Mouse (Mus musculus) MEL (cell line): ENCODE data around the gene Wee1. TPM values are rescaled to one million over a fixed set of nuclear protein-coding genes. Genes with fewer than 3 reads are reported as not detected.
A peak's percentile ranks its signal among the peaks of the same experiment; 100 is the strongest.

Experiments used
- DNase-seq: peaks from one replicate; pipeline ENCODE4 v3.0.0; 2011; ENCODE audit warnings: low read depth, low spot score
- H3K27ac ChIP-seq: 2 replicates; pipeline ENCODE4 v1.5.1; 2012; ENCODE audit warnings: low read depth, mild to moderate bottlenecking, control low read depth, low read length, moderate library complexity; ENCODE audit not compliant: control insufficient read depth
- H3K27me3 ChIP-seq, 2 experiments: fragments of 150-350 bp in 1 of 2; sonication (generic) in 1 of 2; 2 replicates each; pipeline ENCODE4 v1.6.1; 2012; ENCODE audit warnings: low read length in 2 of 2, mild to moderate bottlenecking in 2 of 2, improper control_type of control experiment in 1 of 2, moderate library complexity in 1 of 2; ENCODE audit not compliant: insufficient read depth in 2 of 2, control insufficient read depth in 1 of 2
- H3K36me3 ChIP-seq, 2 experiments: 2 replicates each; pipeline ENCODE4 v1.6.1; 2012 to 2014; ENCODE audit warnings: low read length in 2 of 2, improper control_type of control experiment in 1 of 2, inconsistent platforms in 1 of 2, mild to moderate bottlenecking in 1 of 2; ENCODE audit not compliant: insufficient read depth in 2 of 2, control insufficient read depth in 1 of 2
- H3K4me1 ChIP-seq, 2 experiments: fragments of 150-350 bp in 1 of 2; sonication (generic) in 1 of 2; 2 replicates each; pipeline ENCODE4 v1.6.1; 2012; ENCODE audit warnings: low read length in 2 of 2, improper control_type of control experiment in 1 of 2, mild to moderate bottlenecking in 1 of 2; ENCODE audit not compliant: insufficient read depth in 2 of 2, control insufficient read depth in 1 of 2
- H3K4me3 ChIP-seq, 2 experiments: fragments of 150-350 bp in 1 of 2; sonication (generic) in 1 of 2; 2 replicates each; pipeline ENCODE4 v1.5.1; 2012; ENCODE audit warnings: low read depth in 2 of 2, low read length in 2 of 2, mild to moderate bottlenecking in 2 of 2, moderate library complexity in 2 of 2, control low read depth in 1 of 2, improper control_type of control experiment in 1 of 2; ENCODE audit not compliant: control insufficient read depth in 1 of 2, insufficient read depth in 1 of 2
- H3K79me2 ChIP-seq: 2 replicates; pipeline ENCODE4 v1.6.1; 2012; ENCODE audit warnings: mild to moderate bottlenecking, low read length, moderate library complexity; ENCODE audit not compliant: control insufficient read depth, poor library complexity, insufficient read depth
- H3K9ac ChIP-seq: 2 replicates; pipeline ENCODE4 v1.6.1; 2012; ENCODE audit warnings: low read depth, mild to moderate bottlenecking, control low read depth, low read length, moderate library complexity; ENCODE audit not compliant: control insufficient read depth, poor library complexity, severe bottlenecking
- H3K9me3 ChIP-seq: fragments of 150-350 bp; sonication (generic); replicated peaks from 2 replicates; pipeline ENCODE4 v1.6.1; 2012; ENCODE audit warnings: mild to moderate bottlenecking, low read length, improper control_type of control experiment, moderate library complexity; ENCODE audit not compliant: insufficient read depth
- BHLHE40 ChIP-seq: IDR thresholded peaks from 2 replicates; pipeline ENCODE4 v1.6.1; 2012; ENCODE audit warnings: low read depth, mild to moderate bottlenecking, inconsistent platforms, low read length, improper control_type of control experiment, borderline replicate concordance
- CHD1 ChIP-seq: IDR thresholded peaks from 2 replicates; pipeline ENCODE4 v1.6.1; 2012; ENCODE audit warnings: low read depth, mild to moderate bottlenecking, inconsistent platforms, low read length, improper control_type of control experiment
- CHD2 ChIP-seq: IDR thresholded peaks from 2 replicates; pipeline ENCODE4 v1.6.1; 2011; ENCODE audit warnings: low read length, improper control_type of control experiment
- CTCF ChIP-seq, 3 experiments: IDR thresholded peaks in 2 of 3; conservative IDR thresholded peaks in 1 of 3; 2 replicates each; pipeline ENCODE4 v1.5.1; 2011 to 2012; ENCODE audit warnings: low read length in 3 of 3, low read depth in 2 of 3, mild to moderate bottlenecking in 2 of 3, improper control_type of control experiment in 1 of 3, inconsistent platforms in 1 of 3, mixed read lengths in 1 of 3, moderate library complexity in 1 of 3; ENCODE audit not compliant: control insufficient read depth in 1 of 3, insufficient read depth in 1 of 3, poor library complexity in 1 of 3, severe bottlenecking in 1 of 3
- ELF1 ChIP-seq: IDR thresholded peaks from 2 replicates; pipeline ENCODE4 v1.6.1; 2014; ENCODE audit warnings: low read depth, mild to moderate bottlenecking, inconsistent platforms, low read length, improper control_type of control experiment, moderate library complexity
- EP300 ChIP-seq, 2 experiments: IDR thresholded peaks; 2 replicates each; pipeline ENCODE4 v1.6.1; 2011; ENCODE audit warnings: improper control_type of control experiment in 2 of 2, low read length in 2 of 2, low read depth in 1 of 2, mild to moderate bottlenecking in 1 of 2
- ETS1 ChIP-seq: IDR thresholded peaks from 2 replicates; pipeline ENCODE4 v1.6.1; 2012; ENCODE audit warnings: low read depth, mild to moderate bottlenecking, inconsistent platforms, low read length, improper control_type of control experiment, moderate library complexity
- GATA1 ChIP-seq: IDR thresholded peaks from 2 replicates; pipeline ENCODE4 v1.6.1; 2011; ENCODE audit warnings: low read depth, low read length, improper control_type of control experiment
- HCFC1 ChIP-seq: IDR thresholded peaks from 2 replicates; pipeline ENCODE4 v1.6.1; 2012; ENCODE audit warnings: low read depth, mild to moderate bottlenecking, inconsistent platforms, low read length, improper control_type of control experiment, moderate library complexity
- MAFK ChIP-seq: IDR thresholded peaks from 2 replicates; pipeline ENCODE4 v1.6.1; 2011; ENCODE audit warnings: low read depth, mild to moderate bottlenecking, low read length, improper control_type of control experiment, borderline replicate concordance
- MAZ ChIP-seq: IDR thresholded peaks from 2 replicates; pipeline ENCODE4 v1.6.1; 2012; ENCODE audit warnings: low read depth, mild to moderate bottlenecking, inconsistent platforms, low read length, improper control_type of control experiment
- MXI1 ChIP-seq: IDR thresholded peaks from 2 replicates; pipeline ENCODE4 v1.6.1; 2011; ENCODE audit warnings: mild to moderate bottlenecking, low read depth, low read length, improper control_type of control experiment
- MYB ChIP-seq: IDR thresholded peaks from 2 replicates; pipeline ENCODE4 v1.6.1; 2011; ENCODE audit warnings: mild to moderate bottlenecking, low read depth, low read length, improper control_type of control experiment
- MYC ChIP-seq: IDR thresholded peaks from 2 replicates; pipeline ENCODE4 v1.6.1; 2011; ENCODE audit warnings: low read depth, mild to moderate bottlenecking, low read length, improper control_type of control experiment, moderate library complexity
- NELFE ChIP-seq: IDR thresholded peaks from 2 replicates; pipeline ENCODE4 v1.6.1; 2011; ENCODE audit warnings: low read depth, low read length, improper control_type of control experiment
- POLR2AphosphoS5 ChIP-seq: IDR thresholded peaks from 2 replicates; pipeline ENCODE4 v1.6.1; 2012; ENCODE audit warnings: low read depth, borderline replicate concordance, mild to moderate bottlenecking, inconsistent platforms, low read length, moderate library complexity, mixed read lengths
- RAD21 ChIP-seq: IDR thresholded peaks from 2 replicates; pipeline ENCODE4 v1.6.1; 2011; ENCODE audit warnings: mild to moderate bottlenecking, low read depth, low read length, improper control_type of control experiment
- SIN3A ChIP-seq: IDR thresholded peaks from 2 replicates; pipeline ENCODE4 v1.6.1; 2012; ENCODE audit warnings: low read length, improper control_type of control experiment, inconsistent platforms
- SMC3 ChIP-seq: IDR thresholded peaks from 2 replicates; pipeline ENCODE4 v1.6.1; 2011; ENCODE audit warnings: low read depth, low read length, improper control_type of control experiment
- TBP ChIP-seq: IDR thresholded peaks from 2 replicates; pipeline ENCODE4 v1.8.0; 2011; ENCODE audit warnings: low read depth, low read length, improper control_type of control experiment
- TCF12 ChIP-seq: IDR thresholded peaks from 2 replicates; pipeline ENCODE4 v1.6.1; 2014; ENCODE audit warnings: low read depth, mild to moderate bottlenecking, inconsistent platforms, low read length, improper control_type of control experiment, moderate library complexity
- USF2 ChIP-seq, 2 experiments: IDR thresholded peaks; 2 replicates each; pipeline ENCODE4 v1.6.1; 2011 to 2012; ENCODE audit warnings: improper control_type of control experiment in 2 of 2, low read length in 2 of 2, borderline replicate concordance in 1 of 2, inconsistent platforms in 1 of 2, low read depth in 1 of 2, mild to moderate bottlenecking in 1 of 2; ENCODE audit not compliant: insufficient read depth in 1 of 2
- ZKSCAN1 ChIP-seq: IDR thresholded peaks from 2 replicates; pipeline ENCODE4 v1.6.1; 2012; ENCODE audit warnings: low read depth, mild to moderate bottlenecking, inconsistent platforms, low read length, improper control_type of control experiment, moderate library complexity
- ZMIZ1 ChIP-seq: IDR thresholded peaks from 2 replicates; pipeline ENCODE4 v1.6.1; 2012; ENCODE audit warnings: low read depth, mild to moderate bottlenecking, inconsistent platforms, low read length, improper control_type of control experiment, moderate library complexity
- polyA plus RNA-seq, 2 experiments: library from polyadenylated mRNA; stranded (reverse) in 1 of 2; unstranded in 1 of 2; fragments of >175 nt in 1 of 2; fragments of >200 nt in 1 of 2; gene quantifications; 2 replicates each; pipeline versions ENCODE4 v1.2.1 to v1.2.4; 2012; ENCODE audit warnings: low replicate concordance in 2 of 2, low read depth in 1 of 2; ENCODE audit not compliant: insufficient read length in 2 of 2, insufficient read depth in 1 of 2, missing spikeins in 1 of 2
- total RNA-seq: library from RNA; depleted of rRNA; stranded (reverse); fragments of 300-350 nt; gene quantifications from 2 replicates; pipeline ENCODE4 v1.2.3, GENCODE M21; 2012

The Wee1 gene
- total and polyA plus RNA-seq, 3 experiments: 9.3 to 23.0 TPM; not detected in 1

DNA sequence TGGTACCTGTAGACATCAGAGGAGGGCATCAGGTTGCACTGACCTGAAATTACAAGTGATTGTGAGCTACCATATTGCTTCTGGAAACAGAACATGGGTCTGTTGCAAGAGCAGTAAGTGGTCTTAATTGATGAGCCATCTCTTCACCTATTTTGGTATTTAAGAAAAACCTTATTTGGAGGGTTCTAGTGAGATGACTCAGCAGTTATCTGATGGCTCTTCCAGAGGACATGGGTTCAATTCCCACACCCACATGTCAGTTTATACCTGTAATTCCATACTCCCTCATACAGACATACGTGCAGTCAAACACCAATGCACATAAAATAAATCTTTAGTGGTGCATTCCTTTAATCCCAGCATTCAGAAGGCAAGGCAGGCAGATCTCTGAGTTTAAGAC, 22.0 kb downstream of the Wee1 start:
- peaks cover 11 to 30% of the 10 kb centered on the region in 2 experiments for H3K36me3 ChIP-seq
- TF ChIP-seq MYC (0 out of 2 replicates have a peak, but pooled peaks have one; percentile 21), ETS1 (no peak)
- no peak overlapping the region for H3K4me3 ChIP-seq
- H3K27me3 ChIP-seq: no peaks in the 10 kb centered on the region
- H3K4me1 ChIP-seq: peaks cover 0 to 5% of the 10 kb centered on the region in 2 experiments; a peak in 2 of 4 replicates
- H3K79me2 ChIP-seq: no peaks in the 10 kb centered on the region
- no peak overlapping the region for H3K27ac ChIP-seq
- H3K9me3 ChIP-seq: no peaks in the 10 kb centered on the region
- no peak overlapping the region for H3K9ac ChIP-seq
- DNase-seq: no peak

- no peak overlapping the region for H3K4me3 ChIP-seq
- H3K4me1 ChIP-seq: peaks cover 8 to 15% of the 10 kb centered on the region in 2 experiments
- DNase-seq: no peak
- no peaks in the 10 kb centered on the region for H3K27me3 ChIP-seq
- no peak overlapping the region for H3K9ac ChIP-seq
- no peak for TF ChIP-seq GATA1
- TF ChIP-seq BHLHE40: no peak
- TF ChIP-seq ZKSCAN1: no peak
- TF ChIP-seq SIN3A: no peak
- H3K36me3 ChIP-seq: peaks cover 0 to 12% of the 10 kb centered on the region in 2 experiments; a peak in 2 of 4 replicates
- H3K27ac ChIP-seq: no peak overlapping the region
- no peaks in the 10 kb centered on the region for H3K9me3 ChIP-seq
- no peaks in the 10 kb centered on the region for H3K79me2 ChIP-seq
These were observed 31.0 kb downstream of the Wee1 start for GRCm38 (mm10) chr7:110152891-110153290.

GRCm38 (mm10) chr7:110156712-110157260, 34.9 kb downstream of the Wee1 start:
- H3K4me3 ChIP-seq: peak overlapping the region; percentile 45 to 51
- peak overlapping the region; percentile 61 for H3K9ac ChIP-seq
- no peaks in the 10 kb centered on the region for H3K79me2 ChIP-seq
- no peaks in the 10 kb centered on the region for H3K27me3 ChIP-seq
- H3K36me3 ChIP-seq: peaks cover 0 to 16% of the 10 kb centered on the region in 2 experiments; a peak in 2 of 4 replicates
- no peaks in the 10 kb centered on the region for H3K9me3 ChIP-seq
- H3K27ac ChIP-seq: peak overlapping the region; percentile 74
- H3K4me1 ChIP-seq: peaks cover 8 to 20% of the 10 kb centered on the region in 2 experiments
- DNase-seq: peak; percentile 93
- peak; percentile 16; the same call in 1 of the 2 replicates for TF ChIP-seq TBP
- no peak for TF ChIP-seq RAD21
- TF ChIP-seq ELF1: 0 out of 2 replicates have a peak, but pooled peaks have one; percentile 48
- TF ChIP-seq ZMIZ1: peak; percentile 58; the same call in 1 of the 2 replicates
- peak; percentile 26; the same call in 1 of the 2 replicates for TF ChIP-seq SMC3
- peak; percentile 40; the same call in 1 of the 2 replicates for TF ChIP-seq NELFE
- TF ChIP-seq MYC: peak; percentile 36; the same call in 1 of the 2 replicates
- peak; percentile 81 for TF ChIP-seq SIN3A
- no peak for TF ChIP-seq POLR2AphosphoS5
- TF ChIP-seq CHD1: no peak
- peak; percentile 15; the same call in 1 of the 2 replicates for TF ChIP-seq CHD2
- TF ChIP-seq BHLHE40: 0 out of 2 replicates have a peak, but pooled peaks have one; percentile 24
- peak; percentile 68 to 75 for TF ChIP-seq EP300 (IDR thresholded peaks at IDR 0.05; ENCODE audit: low read depth in 1 of 2, low read length in 2 of 2)
- TF ChIP-seq CTCF (IDR thresholded peaks at IDR 0.05 in 2 of 3, conservative IDR thresholded peaks at IDR 0.05 in 1 of 3; ENCODE audit: control insufficient read depth in 1 of 3, insufficient read depth in 1 of 3, low read depth in 2 of 3, low read length in 3 of 3, poor library complexity in 1 of 3, severe bottlenecking in 1 of 3): no peak
- peak; percentile 63 for TF ChIP-seq TCF12
- TF ChIP-seq MXI1: peak; percentile 73
- TF ChIP-seq MYB: peak; percentile 69
- peak; percentile 51; the same call in 1 of the 2 replicates for TF ChIP-seq HCFC1
- TF ChIP-seq MAZ: peak; percentile 92
- no peak for TF ChIP-seq USF2 (IDR thresholded peaks at IDR 0.05; ENCODE audit: borderline replicate concordance in 1 of 2, insufficient read depth in 1 of 2, low read depth in 1 of 2, low read length in 2 of 2)
- peak; percentile 77 for TF ChIP-seq ETS1
- TF ChIP-seq MAFK: no peak
